Mouse (Mus musculus) G1E (cell line): ENCODE measurements at regions not wholly inside any gene's neighbourhood (a gene's known extent, or its start where the extent isn't known, plus 50 kb on each side); places are given as distances from the start of the nearest gene placed in this dataset.

ENCODE experiments used
- ATAC-seq: 2 replicates; pipeline ENCODE4 v1.8.0; 2016; ENCODE audit warnings: mild to moderate bottlenecking; ENCODE audit not compliant: insufficient number of reproducible peaks, poor library complexity, low FRiP score, severe bottlenecking; ENCODE audit errors: extremely low read depth
- DNase-seq: peaks from one replicate; pipeline ENCODE4 v3.0.0; 2012; ENCODE audit warnings: low spot score
- H3K27me3 ChIP-seq: 2 replicates; pipeline ENCODE4 v1.6.1; 2012; ENCODE audit warnings: mild to moderate bottlenecking, low read length, inconsistent platforms; ENCODE audit not compliant: insufficient read depth
- H3K36me3 ChIP-seq: replicated peaks from 2 replicates; pipeline ENCODE3; 2012; ENCODE audit warnings: mild to moderate bottlenecking, inconsistent platforms
- H3K4me1 ChIP-seq: 2 replicates; pipeline ENCODE4 v1.6.1; 2012; ENCODE audit warnings: low read depth, low read length, inconsistent platforms, mixed read lengths; ENCODE audit not compliant: insufficient read depth
- H3K4me3 ChIP-seq: 2 replicates; pipeline ENCODE4 v1.5.1; 2012; ENCODE audit warnings: low read depth, mild to moderate bottlenecking, inconsistent platforms, low read length, moderate library complexity, mixed read lengths
- H3K9me3 ChIP-seq: replicated peaks from 2 replicates; pipeline ENCODE4 v1.6.1; 2012; ENCODE audit warnings: inconsistent platforms
- CTCF ChIP-seq: IDR thresholded peaks from 2 replicates; pipeline ENCODE4 v1.5.1; 2012; ENCODE audit warnings: low read depth, low read length, inconsistent platforms, mixed read lengths
- GATA1 ChIP-seq: IDR thresholded peaks from 2 replicates; pipeline ENCODE4 v1.6.1; 2012; ENCODE audit warnings: borderline replicate concordance, low read length, inconsistent platforms, mixed read lengths
- GATA2 ChIP-seq: IDR thresholded peaks from 2 replicates; pipeline ENCODE4 v1.6.1; 2012; ENCODE audit warnings: low read depth, low read length, inconsistent platforms, borderline replicate concordance
- POLR2AphosphoS5 ChIP-seq: IDR thresholded peaks from 2 replicates; pipeline ENCODE4 v1.6.1; 2012; ENCODE audit warnings: low read depth, low read length, inconsistent platforms; ENCODE audit not compliant: insufficient replicate concordance
- TAL1 ChIP-seq: conservative IDR thresholded peaks from 2 replicates; pipeline ENCODE4 v1.6.1; 2012; ENCODE audit warnings: low read depth, low read length, inconsistent platforms, mixed read lengths

- TF ChIP-seq GATA1 = no peak
- TF ChIP-seq POLR2AphosphoS5 = no peak
- DNase-seq (no peak), ATAC-seq (no peak)
- Histone ChIP-seq H3K9me3 (peaks cover 86% of the 10 kb centered on the region), H3K36me3 (no peaks in the 10 kb centered on the region), H3K4me3 (no peak overlapping the region), H3K4me1 (no peaks in the 10 kb centered on the region), H3K27me3 (no peaks in the 10 kb centered on the region)
Observed at GRCm38 (mm10) chr2:162712972-162713371, 52.0 kb upstream of the Ptprt start.

GRCm38 (mm10) chr2:162712394-162712793 lies 51.4 kb upstream of the Ptprt start:
- Histone ChIP-seq H3K9me3 (peaks cover 84% of the 10 kb centered on the region), H3K27me3 (no peaks in the 10 kb centered on the region), H3K4me1 (no peaks in the 10 kb centered on the region), H3K4me3 (no peak overlapping the region), H3K36me3 (no peaks in the 10 kb centered on the region)
- ATAC-seq = no peak
- no peak for DNase-seq
- TF ChIP-seq TAL1 = no peak
- TF ChIP-seq GATA2 = no peak
- TF ChIP-seq GATA1 = no peak
- no peak for TF ChIP-seq CTCF
- TF ChIP-seq POLR2AphosphoS5 = no peak
